Mouse (Mus musculus): ENCODE measurements around the gene Prr14l. TPM values are rescaled to one million over a fixed set of nuclear protein-coding genes. Genes with fewer than 3 reads are reported as not detected.
"Not testable (repeated sequence)": the region's sequence is repeated elsewhere in the genome, so short reads cannot be mapped to it uniquely, and the experiment has no call there.

Prr14l gene
- total RNA-seq, 2 experiments from 2014 or later, result 53.3 to 58.4 TPM

DNA sequence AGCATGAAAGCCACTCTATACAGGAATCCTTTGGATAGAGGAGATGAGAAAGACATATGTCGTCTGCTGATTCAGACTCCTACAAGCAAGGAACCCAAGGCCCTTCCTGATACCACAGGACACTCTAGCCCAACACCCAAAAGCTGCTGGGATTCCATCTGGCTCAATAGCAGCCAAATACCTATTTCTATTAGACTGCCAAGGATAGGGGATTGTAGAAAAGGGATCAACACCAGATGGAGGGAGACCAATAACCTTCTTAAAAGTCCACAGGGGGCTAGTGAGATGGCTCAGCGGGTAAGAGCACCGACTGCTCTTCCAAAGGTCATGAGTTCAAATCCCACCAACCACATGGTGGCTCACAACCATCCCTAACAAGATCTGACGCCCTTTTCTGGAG, 38.7 kb downstream of the Prr14l start:
- no peak for DNase-seq (ENCODE audit: low spot score in 2 of 2)

DNA sequence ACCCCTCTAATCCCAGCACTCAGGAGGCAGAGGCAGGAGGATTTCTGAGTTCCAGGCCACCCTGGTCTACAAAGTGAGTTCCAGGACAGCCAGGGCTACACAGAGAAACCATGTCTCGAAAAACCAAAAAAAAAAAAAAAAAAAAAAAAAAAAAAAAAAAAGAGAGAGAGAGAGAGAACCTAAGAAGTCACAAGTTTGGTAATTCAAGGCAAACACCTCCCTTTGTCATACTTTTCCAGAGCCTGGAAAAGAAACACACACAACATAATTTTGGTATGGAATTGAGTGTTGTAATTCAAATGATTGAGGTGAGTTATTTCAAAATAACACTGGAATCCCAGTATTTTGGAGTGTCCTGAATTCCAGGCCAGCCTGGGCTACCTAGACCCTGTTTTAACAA, 67.6 kb downstream of the Prr14l start:
- DNase-seq (ENCODE audit: low spot score in 2 of 2), result not testable (repeated sequence)

DNA sequence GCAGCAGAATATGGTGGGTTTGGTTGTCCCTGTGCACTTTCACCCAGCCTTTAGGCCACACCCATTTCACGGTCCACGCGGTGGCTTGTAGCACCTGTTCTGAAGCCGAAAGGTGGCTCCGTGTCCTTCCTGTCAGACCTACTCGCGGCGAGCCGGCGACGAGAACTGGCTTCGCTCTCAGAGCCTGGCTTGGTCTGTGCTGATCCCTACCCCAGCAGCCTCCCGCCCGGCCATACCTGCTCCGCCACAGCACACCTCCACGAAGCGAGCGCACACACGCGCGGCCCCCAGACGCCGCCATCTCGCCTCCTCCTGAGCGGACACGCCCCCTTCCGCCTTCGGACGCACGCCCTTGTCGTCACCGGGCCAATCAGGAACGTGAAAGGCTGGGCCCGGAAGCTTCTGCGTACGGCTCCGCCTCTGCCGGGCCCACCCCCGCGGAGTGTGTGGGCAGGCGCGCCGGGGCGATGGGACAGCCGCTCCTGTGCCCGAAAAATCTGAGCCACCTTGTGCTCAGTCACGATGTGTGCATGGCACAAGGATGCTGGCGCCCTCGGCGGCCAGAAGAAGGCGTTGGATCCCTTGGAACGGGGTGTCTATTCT, 68.6 kb downstream of the Prr14l start, which contains the start of gene Pisd:
Pisd (minus strand) TSS at position 334 of the 603 bp plus-strand sequence.
- DNase-seq (ENCODE audit: low spot score in 2 of 2), result peak; percentile 93 to 96

DNA sequence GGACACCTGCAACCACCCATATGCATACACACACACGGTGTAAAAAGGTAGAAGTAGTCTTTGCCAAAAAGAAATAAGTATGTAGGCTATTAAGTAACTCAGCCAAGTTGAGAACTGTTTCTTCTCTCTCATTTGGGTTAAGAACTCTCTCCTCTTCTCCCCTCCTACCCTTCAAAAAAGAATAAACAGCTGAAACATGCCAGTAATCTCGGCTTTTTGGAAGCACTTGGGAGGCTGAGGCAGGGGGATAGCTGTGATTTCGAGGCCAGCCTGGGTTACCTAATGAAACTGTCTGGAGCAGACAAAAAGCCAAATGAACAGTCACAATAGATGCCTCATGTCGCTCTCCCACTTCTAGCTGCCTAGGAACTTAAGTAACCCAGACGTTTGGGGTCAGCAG, 69.3 kb downstream of the Prr14l start:
- DNase-seq (ENCODE audit: low spot score in 2 of 2), result no peak

DNA sequence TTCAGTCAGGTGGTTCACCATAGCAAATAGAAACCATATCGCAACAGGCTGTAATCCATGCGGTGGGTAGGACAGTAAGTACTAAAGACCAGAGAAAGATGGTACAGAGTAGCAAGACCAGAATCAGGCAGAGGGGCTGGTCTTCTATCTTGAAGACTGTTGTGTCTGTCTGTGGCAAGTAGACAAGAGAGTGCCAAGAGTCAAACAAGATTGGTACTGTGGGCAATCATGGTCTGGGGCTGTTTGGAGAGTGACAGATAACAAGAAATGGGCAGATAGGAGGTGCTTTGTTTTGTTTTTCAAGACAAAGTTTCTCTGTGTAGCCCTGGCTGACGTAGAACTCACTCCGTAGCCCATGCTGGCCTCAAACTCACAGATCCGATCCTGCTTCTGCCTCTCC, 72.5 kb downstream of the Prr14l start:
- no peak for DNase-seq (ENCODE audit: low spot score in 2 of 2)

DNA sequence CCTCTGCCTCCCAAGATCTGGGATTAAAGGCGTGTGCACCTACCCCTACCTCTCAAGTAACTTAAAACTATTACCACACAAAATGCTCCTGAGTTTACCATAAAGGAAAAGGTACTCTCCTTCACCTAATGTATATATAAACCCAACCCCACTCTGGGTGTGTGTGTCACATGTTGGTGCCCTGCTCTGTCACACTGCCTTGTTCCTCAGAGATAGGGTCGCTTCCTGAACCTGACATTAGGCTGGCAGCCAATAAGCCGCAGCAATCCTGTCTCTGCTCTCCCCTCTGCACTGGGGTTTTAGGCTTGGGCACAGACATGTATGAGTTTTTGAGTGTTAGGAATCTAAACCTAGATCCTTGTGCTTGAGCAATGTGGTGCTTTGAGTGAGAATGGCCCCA, 75.9 kb downstream of the Prr14l start:
- no peak for DNase-seq (ENCODE audit: low spot score in 2 of 2)

DNA sequence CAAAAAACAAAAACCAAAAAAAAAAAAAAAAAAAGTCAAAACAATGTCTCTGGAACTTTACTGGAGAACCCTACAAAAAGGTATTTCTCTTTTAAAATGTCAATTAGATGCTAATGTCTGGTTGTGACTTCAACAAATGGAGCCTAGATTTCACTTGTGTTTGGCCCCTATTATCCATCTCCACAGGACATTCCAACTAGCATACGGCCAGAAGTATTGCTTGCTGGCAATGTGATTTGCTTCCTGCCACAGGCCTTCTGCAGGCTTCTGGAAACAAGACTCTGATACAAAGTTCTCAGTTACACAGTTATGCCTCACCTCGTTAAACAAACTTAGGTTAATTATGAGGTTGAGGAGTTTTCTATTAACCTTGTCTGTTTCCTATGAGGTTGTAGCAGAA, 81.7 kb downstream of the Prr14l start:
- DNase-seq (ENCODE audit: low spot score in 2 of 2), result no peak

DNA sequence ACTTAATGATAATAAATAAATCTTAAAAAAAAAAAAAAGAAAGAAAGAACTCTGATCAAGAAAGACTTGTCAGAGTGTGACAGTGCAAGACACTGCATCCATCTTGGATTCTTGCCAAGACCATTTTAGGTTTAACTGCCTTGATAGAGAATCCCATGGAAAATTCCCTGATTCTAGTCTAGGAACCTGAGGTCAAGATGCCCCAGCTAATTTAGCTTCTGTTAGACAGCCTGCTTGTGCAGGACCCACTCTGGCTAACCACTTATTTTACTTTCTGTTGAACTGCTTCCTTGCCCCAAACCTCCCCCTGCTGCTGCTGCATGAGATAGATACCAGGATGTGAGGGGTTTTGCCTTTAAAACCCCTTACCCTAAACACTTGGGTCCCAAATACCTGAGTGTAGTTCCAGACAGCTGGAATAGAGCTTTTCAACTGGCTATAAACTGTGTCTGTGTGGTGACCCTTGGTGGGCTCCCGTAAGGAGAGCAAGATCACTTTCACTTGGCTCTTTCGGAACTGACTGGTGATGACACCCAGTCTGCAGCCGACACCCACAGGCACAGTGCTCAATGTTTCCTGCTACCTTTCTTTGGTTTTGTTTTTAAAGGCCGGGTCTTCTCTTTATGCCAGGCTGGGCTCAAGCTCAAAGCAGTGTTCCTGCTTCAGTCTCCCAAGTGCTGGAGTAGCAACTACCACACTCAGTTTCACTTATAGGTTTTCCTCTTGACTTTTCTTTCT, 86.3 kb downstream of the Prr14l start:
- DNase-seq (ENCODE audit: low spot score in 2 of 2), result no peak

DNA sequence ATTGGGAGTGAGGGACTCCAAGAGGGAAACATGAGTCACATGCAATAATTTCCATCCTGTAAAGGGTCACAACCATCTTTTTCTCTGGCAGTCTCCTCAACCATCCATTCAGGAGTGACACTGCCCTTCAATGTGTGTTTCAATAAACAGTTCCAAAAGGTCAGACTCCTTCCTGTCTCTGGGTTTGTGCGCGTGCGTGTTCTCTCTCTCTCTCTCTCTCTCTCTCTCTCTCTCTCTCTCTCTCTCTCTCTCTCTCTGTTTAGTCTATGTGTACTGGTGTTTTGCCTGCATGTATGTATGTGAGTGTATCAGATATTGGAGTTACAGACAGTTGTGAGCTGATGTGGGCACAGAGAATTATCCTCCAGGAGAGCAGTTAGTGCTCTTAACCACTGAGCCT, 87.1 kb downstream of the Prr14l start:
- DNase-seq (ENCODE audit: low spot score in 2 of 2), result no peak

DNA sequence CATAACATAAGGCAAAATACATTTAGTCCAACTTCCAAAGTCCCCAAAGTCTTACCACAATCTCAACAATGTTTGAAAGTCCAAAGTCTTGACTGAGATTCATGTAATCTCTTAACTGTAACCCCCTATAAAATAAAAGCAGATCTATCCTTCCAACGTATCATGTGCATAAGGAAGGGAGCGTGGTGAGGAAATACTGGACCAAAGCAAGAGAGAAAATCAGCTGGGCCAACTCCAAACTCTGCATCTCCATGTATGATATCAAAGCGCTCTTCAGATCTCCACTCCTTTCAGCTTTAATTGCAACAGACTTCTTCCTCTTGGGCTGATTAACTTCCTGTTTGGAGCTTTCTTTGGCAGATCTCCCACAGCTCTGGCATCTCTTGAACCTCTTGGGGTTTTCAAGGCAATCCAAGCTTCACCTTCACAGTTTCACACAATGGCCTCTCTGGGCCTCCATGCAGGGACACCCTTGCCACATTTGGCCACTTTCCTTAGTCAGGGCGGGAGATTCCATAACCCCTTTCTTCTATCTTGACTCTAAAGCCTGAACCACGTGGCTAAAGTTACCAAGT, 92.4 kb downstream of the Prr14l start:
- no peak for DNase-seq (ENCODE audit: low spot score in 2 of 2)

DNA sequence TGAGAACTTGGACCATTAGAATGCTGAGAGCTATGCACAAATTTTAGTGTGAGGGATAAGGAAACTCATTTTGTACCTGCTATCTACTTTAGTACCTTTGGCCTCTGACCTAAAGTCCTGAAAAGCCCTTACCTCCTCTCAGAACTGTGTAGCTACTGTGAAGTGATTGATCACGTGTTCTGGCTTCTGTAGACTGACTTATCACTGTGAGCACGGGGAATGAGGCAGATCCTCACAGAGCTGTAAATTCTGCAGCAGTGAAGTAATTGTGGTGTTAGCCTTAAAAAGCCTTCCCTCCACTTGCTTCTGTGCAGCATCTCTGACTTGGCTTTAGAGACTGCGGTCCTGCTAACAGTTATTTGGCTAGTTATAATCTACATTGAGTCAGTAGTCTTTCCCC, 93.3 kb downstream of the Prr14l start:
- DNase-seq (ENCODE audit: low spot score in 2 of 2), result no peak

DNA sequence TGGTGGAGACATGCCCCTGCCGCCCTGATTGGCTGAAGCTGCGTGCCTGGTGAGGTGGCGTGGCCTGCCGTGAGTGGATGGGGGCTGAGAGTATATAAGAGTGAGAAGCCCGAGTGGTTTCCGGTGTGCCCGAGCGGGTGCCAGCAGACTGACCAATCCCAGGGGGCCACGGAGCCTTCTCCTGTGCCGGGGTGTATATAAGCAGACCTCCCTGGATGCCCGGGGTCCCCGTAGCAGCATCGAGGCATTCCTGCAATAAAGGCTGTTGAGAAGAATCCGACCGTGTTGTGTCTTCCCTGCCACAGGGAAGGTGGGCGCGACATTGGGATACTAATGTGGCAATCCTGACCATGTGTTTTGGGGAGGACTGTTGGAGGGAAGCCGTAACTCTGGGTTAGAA, 93.7 kb downstream of the Prr14l start:
- DNase-seq (ENCODE audit: low spot score in 2 of 2), result not testable (repeated sequence)

DNA sequence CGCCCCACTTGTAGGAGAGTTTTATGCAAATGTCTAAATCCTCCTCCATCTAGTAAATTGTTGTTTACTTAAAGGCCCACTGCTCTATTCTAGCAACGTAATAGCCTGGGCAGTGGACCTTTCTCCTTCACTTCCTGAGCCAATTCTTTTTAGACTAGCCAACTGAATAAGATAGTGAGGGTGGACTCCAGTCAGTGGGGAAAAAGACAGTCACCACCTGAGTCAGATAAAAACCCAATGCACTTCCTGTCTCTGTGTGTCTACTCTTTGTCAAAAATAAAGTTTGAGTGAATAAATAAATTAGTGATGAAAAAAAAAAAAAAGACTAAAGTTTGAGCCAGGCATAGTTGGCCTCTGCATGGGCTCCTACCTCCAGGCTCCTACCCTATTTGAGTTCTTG, 94.4 kb downstream of the Prr14l start:
- no peak for DNase-seq (ENCODE audit: low spot score in 2 of 2)

DNA sequence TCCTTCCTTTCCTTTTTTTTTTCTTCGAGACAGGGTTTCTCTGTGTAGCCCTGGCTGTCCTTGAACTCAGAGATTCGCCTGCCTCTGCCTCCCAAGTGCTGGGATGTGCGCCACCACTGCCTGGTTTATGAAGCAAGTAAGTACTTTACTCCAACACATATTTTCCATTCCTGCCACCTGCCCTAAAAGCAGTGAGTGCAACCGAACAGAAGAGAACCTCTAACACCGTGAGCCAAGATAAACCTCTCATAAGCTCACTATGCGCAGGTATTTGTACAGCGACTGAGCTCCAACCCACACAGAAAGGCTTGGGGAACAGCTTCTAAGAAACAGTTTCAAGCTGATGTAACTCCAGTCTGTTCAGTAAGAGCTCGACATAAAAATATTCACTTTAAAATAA, 97.9 kb downstream of the Prr14l start:
- no peak for DNase-seq (ENCODE audit: low spot score in 2 of 2)

DNA sequence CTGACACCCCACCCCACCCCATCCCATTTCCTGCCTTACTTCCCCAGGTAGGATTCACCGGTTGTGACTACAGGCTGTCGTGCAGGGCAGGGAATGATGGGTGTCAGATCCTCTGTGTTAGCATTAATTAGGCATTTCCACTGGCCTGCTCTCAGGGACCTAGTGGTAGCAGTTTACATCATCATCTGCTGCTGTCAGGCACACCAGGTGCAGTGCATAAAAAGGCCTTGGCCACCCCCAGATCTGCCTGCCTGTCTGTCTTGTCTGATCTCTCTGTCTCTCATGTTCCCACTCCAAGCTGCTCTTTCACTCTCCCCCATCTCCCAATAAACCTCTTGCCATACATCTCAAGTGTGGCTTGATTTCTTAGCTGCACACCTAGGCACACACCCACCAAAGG, 102.3 kb downstream of the Prr14l start:
- DNase-seq (ENCODE audit: low spot score in 2 of 2), result peak in 1 of 2 experiments; percentile 22

DNA sequence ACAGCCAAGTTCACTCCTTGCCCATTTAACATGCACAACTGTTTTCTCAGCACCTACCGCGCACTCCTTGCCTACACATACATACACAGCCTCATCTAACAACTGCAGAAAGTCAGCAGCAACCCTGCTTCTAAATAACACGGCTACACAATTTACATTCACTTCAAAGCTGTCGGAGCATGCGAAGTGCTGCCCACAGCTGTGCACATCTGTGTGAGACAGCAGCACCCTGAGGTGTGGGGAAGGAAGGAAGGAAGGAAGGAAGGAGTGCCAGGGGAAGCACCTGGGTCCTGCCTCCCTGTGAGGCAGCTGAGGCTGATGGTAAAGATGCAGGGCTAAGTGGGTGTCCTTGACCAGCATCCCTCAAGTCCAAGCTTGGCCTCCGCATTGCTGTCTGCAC, 105.1 kb downstream of the Prr14l start:
- DNase-seq (ENCODE audit: low spot score in 2 of 2), result no peak

DNA sequence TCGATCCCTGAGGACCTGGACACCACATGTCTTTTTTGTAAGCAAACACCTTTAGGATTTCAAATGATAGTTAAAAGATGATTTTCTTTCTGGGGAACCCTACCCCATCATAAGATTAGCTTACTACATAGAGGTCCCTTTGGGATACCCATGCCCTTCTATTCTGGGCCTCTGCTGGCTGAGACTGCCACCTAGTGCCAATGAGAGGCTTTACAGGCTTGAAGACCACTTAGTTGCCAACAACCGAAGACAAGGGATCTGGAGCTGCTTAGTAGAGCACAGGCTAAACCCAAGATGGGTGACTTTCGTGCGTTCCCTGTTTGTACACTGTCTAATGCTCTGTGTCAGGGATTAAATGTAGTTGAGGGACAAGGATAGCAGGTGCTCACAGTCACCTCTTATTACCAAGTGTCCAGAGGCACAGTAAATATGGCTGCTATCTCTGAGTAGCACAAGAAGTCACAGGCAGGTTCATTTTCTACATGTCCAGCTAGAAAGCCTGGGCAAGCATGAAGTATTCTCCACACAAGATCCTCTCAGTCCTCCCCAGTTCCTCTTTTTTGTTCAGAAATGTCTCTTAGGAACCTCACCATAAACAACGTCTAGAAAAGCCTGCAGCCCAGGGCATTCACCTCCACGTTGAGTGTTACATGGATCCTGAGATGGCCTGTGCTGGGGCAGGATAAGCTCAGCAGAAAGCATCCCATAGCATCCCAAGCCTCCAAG, 106.2 kb downstream of the Prr14l start:
- peak; percentile 63 to 74 for DNase-seq (ENCODE audit: low spot score in 2 of 2)

DNA sequence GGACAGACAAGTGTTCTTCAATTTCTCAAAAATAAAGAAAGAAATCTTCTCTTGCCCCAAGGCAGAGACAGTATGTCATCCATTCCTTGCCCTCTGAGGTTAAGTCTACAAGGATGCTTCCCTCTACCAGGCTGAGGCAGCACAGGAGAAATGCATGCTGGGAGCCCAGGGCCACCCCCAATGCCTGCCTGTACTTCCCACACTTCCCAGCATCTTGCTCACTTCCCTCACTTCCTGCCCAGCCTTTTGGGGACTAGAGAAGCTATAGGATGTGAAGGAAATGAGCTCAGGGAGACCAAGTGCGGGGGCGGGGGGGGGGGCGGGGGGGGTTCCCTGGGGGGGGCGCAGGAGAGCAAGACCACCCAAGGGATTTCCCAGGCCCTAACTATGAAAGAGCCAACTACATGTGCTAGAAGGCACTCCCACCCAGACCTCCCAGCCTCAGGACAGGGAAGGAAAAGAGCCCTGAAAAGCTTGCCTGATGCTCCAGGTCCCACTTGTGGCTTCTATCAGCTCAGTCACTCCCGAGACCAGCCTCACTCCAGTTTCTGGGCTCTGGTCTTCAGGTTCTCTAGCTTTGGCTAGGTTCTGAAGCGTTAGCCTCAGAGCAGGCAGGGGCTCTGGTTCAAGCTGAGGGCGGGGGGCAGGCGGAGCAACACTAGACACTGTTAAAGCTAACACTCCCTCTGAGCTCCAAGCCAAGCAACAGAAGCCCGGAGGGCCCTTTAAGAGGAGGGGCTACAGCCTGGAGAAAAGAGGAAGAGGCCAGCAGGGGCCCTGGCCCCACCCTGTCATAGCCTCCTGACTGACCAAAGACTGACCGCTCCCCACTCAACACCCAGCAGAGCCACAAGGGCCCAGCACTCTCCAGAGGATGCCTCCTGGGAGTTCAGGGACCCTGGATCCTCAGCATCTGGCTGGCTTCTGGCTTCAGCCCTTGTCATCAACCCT, 108.1 kb downstream of the Prr14l start:
- peak; percentile 50 to 68 for DNase-seq (ENCODE audit: low spot score in 2 of 2)

DNA sequence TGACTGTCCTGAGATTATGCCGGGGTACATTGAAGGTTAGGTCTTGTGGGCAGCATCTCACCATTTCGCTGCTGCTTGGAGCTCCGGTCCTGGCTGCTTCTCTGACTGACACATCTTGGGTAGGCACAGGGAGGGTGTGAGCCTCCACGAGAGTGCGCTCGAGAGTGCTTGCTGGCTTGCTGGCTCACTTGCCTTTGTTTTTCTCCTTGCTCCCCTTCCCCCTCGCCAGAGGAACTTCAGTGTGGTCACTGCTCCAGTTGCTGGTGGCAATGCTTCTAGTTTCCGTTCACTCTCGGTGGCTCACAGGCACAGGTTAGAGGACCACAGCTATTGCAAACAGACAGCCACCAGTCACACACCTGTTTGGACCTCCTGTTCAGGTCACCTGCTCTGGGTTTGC, 111.9 kb downstream of the Prr14l start:
- DNase-seq (ENCODE audit: low spot score in 2 of 2), result peak; percentile 80 to 82

DNA sequence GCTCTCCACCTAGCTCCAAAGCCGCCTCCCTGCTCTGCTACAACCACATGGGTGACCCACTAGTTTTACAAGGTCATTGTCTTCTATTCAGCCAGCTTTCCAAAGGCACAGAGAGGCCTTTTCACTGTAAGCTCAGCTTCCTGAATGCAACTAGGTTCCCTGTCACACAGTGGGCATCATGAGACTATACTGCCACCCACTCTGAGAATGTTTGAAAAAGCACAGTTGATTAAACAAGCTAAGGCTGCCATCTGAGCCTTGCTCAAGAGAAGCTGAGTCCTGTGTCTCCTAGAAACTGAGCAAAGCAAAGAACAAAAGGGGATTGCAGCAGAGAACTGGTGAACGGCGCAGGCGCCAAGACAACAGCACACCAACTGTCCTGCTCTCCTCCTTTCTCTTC, 112.7 kb downstream of the Prr14l start:
- peak; percentile 66 to 68 for DNase-seq (ENCODE audit: low spot score in 2 of 2)

DNA sequence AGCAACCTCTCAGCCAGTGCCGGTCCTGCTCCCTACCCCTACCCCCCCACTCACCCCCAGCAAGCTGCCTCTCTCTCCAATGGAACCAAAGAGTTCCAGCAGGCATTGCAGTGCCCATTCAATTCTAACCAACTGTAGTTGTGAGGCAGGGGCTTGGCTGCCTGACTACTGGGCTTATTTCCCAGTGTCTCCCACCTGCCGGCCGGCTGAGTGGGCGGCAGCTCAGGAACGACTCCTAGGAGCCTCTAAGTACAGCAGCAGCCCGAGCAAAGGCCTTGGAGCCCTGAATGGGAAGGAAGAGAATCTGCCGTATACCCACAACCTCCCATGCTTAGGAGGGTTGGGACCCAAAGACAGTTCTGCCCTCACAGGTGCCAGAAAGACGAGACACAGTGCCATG, 113.2 kb downstream of the Prr14l start:
- peak in 1 of 2 experiments; percentile 45 for DNase-seq (ENCODE audit: low spot score in 2 of 2)
